Mouse (Mus musculus) cerebellum, adult 8-10 months (tissue): Measurements from ENCODE around the gene Slc10a4.
A peak's percentile ranks its signal among the peaks of the same experiment; 100 is the strongest.
"Not testable (repeated sequence)": the region's sequence is repeated elsewhere in the genome, so short reads cannot be mapped to it uniquely, and the experiment has no call there.

Source experiments
- DNase-seq: peaks from one replicate; pipeline ENCODE4 v3.0.0; 2022

Slc10a4 gene

DNA sequence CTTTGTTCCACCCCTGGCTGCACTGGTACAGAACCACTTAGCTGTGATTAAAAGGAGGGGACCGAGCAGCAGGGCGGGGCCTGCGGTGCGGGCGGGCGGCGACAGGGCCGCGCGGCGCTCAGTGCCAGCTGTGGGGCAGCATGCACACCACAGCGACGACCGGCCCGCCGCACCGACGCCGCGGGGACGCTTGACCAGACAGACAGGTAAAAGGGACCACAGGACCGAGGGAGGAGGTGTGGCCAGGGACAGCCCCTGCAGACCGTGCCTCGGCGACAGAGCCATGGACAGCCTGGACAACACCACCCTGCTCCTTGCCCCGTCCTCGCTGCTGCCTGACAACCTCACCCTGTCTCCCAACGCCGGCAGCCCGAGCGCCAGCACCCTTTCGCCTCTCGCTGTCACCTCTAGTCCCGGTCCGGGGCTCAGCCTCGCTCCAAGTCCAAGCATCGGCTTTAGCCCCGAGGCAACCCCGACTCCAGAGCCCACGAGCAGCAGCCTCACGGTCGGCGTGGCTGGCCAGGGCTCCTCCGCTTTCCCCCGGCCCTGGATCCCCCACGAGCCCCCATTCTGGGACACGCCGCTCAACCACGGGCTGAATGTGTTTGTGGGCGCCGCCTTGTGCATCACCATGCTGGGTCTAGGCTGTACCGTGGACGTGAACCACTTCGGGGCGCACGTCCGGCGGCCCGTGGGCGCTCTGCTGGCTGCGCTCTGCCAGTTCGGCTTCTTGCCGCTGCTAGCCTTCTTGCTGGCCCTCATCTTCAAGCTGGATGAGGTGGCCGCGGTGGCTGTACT lies at the start of gene Slc10a4:
TSS of gene Slc10a4 (plus strand) at position 100 of the 798 bp plus-strand sequence.
- DNase-seq: no peak

DNA sequence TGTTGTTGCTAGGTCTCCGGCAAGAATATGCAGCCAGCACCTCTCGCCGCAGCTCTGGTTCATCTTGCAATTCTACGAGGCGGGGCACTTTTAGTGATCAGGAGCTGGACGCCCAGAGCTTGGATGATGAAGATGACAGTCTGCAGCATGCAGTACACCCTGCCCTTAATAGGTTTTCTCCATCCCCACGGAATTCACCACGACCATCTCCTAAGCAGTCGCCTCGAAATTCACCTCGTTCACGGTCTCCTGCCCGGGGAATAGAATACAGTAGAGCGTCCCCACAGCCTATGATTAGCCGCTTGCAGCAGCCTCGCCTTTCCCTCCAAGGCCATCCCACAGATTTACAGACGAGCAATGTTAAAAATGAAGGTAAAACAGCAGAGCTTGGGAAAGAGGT lies 49.4 kb upstream of the Slc10a4 start:
- no peak for DNase-seq

DNA sequence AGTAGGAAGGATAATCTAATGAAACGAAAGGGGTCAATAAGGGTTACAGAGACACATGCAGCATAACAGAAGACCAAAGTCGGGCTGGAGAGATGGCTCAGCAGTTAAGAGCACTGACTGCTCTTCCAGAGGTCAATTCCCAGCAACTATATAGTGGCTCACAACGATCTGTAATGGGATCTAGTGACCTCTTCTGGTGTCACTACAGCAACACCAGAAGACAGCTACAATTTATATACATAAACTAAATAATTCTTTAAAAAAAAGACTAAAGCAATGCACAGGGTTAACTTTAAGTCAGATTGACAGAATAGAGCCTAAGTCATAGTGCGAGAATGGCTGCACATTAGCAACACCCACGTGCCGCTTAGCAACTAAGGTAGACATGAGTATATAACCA lies 46.6 kb upstream of the Slc10a4 start:
- DNase-seq: no peak

DNA sequence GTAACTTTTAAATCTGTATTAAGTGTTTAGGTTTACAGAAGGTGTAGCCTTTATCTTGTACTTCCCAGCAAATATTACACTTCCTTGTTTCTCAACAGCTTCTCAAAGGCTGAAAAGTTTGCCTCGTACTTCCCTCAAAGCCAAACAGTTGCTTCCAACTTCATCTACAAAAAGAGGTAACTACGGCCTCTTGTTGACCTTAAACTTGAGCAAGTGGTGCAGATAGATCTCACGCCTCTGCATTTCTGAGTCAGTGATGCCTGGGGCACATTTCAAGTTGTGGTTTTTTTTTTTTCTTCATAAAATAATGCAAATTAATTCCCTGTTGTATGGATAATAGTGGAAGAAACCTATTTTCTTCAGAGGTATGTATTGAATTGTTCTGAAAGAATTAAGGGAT lies 41.0 kb upstream of the Slc10a4 start:
- DNase-seq: no peak

DNA sequence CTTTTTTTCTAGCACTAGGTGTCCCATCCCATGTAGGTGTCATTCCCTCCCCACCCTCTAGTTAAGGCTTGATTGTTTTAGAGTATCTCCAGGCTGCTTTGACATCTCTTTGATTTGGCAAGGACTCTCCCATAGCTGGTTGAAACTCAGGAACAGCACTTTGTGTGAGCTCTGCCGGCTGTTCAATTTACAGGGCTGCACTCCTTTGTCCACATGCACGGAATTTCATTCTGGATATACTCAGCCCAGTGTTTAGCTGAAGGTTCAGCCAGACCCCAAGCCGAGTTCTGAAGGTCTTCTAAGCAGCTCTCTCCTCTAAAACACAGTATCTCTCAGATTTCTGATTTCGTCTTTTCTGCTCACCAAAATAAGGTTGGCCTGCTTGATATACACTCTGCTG lies 34.2 kb upstream of the Slc10a4 start:
- no peak for DNase-seq

DNA sequence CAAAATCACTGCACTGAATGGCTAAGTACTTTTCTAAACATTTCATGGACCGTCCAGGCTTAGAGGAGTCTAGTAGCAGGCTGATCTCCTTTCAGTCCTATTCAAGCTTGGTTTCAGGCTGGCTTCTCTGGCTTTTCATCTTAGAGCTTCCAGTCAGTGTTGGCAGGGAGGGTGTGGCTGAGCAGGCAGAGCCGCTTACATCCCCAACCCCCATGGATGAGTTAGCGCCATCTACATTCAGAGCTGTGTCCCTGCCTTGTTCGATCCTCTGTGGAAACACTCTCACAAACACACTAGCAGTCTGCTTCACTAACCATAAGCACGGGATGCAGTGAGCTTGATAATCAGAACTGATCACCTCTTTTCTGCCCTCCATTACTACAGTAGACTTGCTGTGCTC lies 33.7 kb upstream of the Slc10a4 start:
- no peak for DNase-seq

DNA sequence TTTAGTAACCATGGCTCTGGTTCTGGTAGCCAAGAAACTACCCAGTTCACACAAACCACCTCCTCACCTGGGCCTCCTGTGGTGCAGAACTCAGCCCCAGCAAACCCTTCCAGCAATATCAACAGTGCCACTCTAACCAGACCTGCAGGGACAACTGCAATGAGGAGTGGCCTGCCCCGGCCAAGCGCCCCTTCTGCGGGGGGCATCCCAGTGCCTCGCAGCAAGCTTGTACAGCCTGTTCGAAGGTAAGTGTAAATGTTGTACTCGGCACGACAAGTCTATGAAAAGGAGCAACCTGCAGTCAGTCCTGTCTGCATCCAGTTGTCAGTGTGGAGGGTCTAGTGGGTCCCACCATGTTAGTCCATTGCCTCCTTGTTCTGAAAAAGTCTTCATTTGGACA lies 32.1 kb upstream of the Slc10a4 start, which contains the start of gene Gm10135:
TSS of gene Gm10135 (minus strand) at position 101 of the 400 bp plus-strand sequence.
- DNase-seq: no peak

DNA sequence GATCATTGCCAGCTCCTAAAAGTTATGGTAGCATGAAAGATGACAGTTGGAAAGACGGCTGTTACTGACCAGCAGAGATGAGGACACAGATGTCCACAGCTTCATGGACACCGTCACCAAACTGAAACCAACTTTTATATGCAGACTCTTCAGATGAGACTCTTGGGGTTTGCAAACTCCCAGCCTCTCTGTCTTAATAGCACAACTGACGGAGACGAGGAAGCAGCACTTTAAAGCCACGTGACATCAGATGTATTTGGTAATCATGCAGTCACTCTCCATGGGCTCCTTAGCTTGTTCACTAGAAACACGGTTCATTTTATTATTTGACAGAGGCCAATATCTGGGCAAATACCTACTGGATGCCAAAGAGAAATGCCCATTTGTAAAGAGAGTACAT lies 30.7 kb upstream of the Slc10a4 start:
- no peak for DNase-seq

DNA sequence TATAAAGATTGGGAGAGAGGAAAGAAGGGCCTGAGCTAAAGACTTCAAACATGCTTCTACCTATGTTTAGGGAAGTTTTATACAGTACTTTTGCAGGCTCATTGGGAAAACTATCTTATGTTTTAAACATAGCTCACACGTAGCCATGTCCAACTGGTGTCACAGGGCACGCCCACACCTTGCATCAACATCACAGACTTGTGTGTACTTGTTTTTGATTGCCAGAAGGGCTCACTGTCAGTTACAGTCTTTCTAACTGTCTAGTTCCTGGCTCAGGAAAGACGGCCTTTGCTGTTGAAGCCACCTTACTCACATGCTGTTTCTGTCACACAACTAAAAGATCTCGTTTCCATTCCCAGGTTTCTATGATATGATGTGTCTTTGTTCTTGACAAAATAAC lies 30.1 kb upstream of the Slc10a4 start:
- DNase-seq: no peak

DNA sequence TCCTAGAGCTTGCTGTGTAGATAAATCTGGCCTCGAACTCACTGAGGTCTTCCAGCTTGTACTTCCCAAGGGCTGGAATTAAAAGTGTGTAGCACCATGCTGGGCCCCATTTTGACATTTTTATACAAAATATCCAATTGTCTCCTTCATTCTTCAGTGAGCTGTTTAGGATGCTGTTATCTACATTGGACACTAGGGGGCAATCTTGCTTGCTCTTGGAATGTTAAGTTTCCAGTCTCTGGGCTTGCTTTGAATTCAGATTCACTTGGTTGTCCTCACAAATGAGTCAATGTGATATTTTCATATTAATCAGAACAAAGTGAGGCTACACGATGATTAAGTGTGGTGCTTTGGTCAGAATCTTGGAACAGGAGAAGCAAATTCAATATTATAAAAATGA lies 22.6 kb upstream of the Slc10a4 start:
- peak; percentile 13 for DNase-seq

DNA sequence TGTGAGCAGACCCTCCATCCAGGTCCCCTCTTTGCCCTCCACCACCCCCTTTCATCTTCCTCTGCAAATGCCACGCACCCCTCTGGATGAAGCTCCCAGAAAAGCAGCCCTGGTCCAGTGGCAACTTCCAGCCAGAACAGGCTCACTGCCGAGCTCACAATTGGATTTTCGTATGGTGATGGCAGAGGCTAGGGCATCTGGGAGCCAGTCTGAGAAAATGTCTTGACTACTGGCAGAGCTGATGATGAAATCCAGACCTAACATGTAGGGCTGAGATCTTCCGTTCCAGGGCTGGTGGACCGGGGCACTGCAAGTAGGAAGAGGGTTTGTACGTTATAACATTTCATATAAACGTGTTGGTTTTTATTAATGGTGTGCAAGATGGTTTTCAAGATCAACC lies 18.9 kb upstream of the Slc10a4 start:
- DNase-seq: no peak

DNA sequence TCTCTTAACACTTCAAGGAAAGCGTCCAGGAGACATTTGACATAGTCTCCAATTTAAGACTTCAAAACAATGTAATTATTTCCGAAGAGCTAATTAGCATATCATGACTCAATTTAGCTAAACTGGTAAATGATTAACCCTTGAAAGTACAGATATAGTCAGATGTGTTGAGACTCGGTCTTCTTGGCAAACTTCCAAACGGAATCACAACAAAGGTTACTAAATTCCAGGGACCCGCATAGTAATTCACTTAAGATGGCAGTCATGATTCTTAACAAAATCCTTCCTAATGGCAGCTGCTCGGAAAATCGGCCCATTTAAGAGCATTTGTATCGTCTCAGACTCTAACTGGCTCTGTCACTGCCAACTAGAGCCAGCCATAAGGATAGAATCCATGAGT lies 16.9 kb upstream of the Slc10a4 start:
- DNase-seq: no peak

DNA sequence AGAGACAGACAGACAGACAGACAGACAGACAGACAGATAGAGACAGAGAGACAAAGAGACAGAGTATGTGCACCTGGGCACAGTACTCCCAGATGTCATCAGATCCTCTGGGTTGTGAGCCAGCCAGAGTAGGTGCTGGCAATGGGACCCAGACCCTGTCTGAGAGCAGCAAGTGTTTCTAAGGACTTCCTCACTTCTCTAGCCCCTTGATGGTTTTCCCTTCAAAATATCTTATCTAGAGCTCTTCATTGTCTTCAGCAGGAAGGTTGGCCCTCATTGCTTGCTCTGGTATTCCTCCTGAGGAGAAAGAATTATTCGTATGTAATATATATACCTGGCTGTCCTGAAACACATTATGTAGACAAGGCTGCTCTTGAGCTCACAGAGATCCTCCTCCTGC lies 14.2 kb upstream of the Slc10a4 start:
- DNase-seq: no peak

DNA sequence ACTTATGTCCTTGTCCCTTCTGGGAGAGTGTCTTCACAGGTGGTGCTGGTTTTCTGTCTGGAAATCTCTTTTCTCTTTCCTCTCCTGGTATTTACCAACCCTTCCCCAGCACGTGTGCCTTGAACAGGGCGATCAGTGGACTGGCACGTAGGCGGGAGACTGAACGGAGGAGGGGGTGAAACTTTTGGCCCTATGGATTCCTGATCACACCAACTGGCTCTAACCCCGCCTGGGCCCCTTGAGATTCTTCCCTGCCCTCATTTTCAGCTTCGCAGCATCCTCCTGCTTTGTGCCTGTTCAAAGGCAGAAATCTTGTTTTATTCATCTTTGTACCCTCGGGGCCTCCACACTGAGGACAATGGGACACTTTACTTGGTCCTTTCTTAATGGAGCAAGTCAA lies 12.3 kb upstream of the Slc10a4 start:
- DNase-seq: no peak

DNA sequence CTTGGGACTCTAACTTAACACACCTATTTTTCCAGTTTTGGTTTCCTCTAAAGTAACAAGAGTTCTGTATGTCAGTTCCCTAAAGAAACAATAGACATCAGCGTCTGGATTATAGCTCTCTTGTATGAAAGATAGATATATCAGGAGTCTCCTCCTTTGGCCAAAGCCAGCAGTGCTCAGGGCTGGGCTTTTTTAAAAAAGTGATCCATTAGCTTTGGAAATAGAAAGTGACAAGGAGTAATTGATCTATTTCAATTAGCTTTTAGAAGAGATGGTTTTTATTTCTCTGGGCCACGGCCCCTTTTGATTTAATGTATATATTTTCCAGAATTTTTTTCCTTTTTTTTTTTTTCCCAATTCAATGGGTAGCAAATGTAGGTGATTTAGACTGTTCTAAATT lies 11.8 kb upstream of the Slc10a4 start:
- DNase-seq: no peak

DNA sequence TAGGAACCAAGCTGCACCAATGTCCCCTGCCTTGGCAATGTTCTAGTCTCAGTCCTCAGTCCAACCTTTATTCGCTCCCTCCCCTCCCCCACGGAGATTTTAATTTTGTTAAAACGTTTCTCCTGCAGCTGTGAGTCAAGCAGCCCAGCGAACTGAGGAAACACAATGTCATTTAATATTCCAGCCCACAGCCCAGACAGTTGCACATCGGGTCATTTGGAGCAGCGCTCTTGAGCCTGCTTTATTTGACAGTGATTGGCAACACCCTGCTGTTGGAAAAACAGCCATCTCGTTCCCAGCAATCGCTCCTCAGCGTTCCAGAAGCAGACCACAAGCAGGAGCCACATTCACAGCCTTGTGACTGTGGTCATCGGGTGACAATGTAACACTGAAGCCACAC lies 11.3 kb upstream of the Slc10a4 start:
- DNase-seq: no peak

DNA sequence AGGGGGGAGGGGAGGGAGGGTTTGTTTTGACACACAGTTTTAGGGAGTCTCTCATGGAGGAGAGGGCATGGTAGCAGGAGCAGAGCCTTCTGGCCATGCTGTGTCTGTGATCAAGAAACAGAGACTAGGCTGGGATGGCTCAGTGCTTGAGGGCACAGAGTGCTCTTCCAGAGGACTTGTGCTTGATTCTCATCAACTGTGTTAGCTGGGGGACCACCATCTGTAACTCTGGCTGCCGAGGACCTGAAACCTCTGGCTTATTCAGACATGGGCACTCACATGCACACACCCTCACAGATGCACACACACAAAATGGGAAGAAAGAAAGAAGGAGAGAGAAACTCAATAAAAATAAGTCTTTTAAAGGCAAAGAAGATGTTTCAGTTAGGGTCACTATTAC lies 8.1 kb upstream of the Slc10a4 start:
- not testable (repeated sequence) for DNase-seq

DNA sequence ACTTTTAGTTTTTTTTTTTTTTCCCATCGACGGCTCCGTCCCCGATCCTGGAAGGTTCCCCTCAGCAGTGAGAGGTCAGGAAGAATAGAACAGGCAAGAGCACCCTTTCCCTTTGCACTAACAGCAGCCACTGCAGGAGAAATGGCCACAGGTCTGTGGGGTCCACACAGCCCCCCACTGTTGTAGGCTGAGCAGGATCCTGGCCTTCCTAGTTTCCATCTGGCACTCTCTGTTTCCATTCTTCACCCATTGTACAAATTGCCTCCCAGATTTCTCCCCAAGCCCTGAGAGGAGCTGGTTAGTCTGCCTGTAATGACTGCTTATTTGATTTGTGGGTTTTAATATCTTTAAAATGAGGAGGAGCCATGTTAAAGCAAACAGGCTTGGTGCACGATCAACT lies 2.6 kb upstream of the Slc10a4 start:
- DNase-seq: no peak

DNA sequence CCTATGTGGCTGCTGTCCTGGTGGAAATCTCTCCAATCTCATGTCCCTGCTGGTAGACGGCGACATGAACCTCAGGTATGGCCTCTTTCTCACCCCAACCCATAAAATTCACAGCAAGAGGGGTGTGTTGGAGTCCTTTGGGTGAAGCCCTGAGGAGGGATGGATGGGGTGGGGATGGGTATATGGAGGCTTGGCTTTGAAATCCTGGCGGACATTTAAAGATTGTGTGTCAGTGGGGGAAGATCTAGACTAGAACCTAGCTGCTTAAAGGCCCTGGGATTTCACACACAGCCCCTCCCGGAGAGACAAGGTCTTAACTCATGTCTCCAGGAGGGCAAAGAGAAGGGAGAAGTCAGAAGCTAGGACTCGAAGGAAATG lies 888 bp downstream of the Slc10a4 start:
- DNase-seq: no peak

DNA sequence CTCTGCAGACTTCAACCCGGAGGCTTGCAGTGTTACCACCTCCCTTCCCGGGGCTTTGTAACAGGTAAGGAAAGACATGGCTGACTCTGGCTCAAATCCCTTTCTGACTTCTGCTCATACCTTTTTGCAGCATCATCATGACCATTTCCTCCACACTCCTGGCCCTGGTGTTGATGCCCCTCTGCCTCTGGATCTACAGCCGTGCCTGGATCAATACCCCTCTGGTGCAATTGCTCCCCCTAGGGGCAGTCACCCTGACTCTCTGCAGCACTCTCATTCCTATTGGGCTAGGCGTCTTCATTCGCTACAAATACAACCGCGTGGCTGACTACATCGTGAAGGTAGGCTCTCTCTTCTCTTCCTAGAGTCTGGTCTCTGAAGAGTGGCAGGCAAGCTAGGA lies 1.5 kb downstream of the Slc10a4 start:
- not testable (repeated sequence) for DNase-seq

DNA sequence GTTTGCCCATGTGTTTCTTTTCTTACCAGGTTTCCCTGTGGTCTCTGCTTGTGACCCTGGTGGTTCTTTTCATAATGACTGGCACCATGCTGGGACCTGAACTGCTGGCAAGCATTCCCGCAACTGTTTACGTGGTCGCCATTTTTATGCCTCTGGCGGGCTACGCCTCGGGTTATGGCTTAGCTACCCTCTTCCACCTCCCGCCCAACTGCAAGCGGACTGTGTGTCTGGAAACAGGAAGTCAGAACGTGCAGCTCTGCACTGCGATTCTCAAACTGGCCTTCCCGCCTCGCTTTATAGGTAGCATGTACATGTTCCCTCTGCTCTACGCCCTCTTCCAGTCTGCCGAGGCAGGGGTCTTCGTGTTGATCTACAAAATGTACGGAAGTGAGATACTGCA lies 5.1 kb downstream of the Slc10a4 start:
- DNase-seq: not testable (repeated sequence)

DNA sequence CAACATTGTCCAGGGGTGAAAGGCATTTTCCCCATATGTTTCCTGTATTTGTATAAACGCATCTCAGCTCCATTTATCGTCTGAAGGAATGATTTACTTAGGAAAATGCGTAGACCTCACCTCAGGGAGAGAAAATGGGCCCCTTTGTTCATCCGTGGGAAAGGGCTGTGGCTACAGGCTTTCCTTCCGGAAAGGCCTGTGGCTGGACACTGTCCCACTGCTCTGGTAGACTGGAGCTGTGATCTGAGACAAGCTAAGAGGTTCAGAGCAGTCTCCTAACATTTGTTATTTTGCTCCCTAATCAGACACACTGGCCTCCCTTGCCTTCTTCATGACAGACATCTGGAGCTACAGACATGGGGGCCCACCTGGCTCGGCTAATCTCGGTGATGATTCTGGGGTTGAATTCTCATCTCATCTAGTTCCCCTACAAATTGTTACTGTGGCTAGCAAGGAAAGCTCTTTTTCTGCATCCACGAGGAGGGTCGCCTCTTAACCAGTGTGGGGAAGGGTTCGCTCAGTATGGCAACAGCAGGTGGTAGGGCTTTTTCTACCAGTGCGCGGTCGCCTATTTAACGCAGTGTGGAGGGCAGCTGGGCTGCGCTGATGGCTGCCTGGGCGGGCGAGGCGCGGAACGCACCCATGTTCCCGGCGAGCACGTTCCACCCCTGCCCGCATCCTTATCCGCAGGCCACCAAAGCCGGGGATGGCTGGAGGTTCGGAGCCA lies 6.4 kb downstream of the Slc10a4 start:
- not testable (repeated sequence) for DNase-seq

DNA sequence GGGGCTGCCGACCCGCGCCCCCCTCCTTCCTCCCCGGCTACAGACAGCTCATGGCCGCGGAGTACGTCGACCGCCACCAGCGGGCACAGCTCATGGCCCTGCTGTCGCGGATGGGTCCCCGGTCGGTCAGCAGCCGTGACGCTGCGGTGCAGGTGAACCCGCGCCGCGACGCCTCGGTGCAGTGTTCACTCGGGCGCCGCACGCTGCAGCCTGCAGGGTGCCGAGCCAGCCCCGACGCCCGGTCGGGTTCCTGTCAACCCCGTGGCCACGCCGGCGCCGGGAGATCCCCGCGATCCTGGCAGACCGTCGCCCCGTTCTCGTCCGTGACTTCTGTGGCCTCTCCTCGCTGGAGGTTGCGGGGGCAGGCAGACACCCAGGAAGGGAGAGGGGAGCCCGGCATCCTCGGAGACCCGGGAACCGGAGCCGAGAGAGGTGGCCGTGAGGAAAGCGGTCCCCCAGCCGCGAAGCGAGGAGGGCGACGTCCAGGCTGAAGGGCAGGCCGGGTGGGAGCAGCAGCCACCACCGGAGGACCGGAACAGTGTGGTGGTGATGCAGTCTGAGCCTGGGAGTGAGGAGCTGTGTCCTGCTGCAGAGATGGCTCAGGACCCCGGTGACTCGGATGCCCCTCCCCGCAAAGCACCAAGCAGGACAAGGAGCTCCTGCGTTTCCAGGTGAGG lies 7.1 kb downstream of the Slc10a4 start:
- DNase-seq: not testable (repeated sequence)

DNA sequence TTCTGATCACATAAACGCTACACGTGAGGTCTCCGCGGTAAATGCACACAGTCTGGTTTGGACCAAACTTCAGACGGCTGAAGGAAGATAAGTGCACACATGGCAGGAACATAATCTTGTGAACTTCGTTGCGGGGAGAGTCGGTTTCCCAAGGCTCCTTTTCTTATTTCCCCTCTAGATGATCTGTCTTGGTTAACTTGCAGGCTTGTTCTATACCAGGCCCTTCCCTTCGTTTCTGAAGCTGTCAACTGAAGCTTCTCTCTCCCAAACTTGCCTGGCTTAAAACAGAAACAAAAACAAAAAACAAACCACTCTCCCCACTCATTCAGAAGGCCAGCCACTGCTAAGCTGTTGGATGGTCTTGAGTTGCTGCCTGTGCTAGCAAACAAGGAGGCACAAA lies 8.1 kb downstream of the Slc10a4 start:
- no peak for DNase-seq
